Mouse (Mus musculus): ENCODE data around the gene Mllt3. TPM values are rescaled to one million over a fixed set of nuclear protein-coding genes. Genes with fewer than 3 reads are reported as not detected.

The Mllt3 gene
- polyA plus RNA-seq, 1 experiment, result 15.9 TPM

GRCm38 (mm10) chr4:87977820-87978448, 55.2 kb downstream of the Mllt3 start:
- no peak for TF ChIP-seq GATA1 (IDR thresholded peaks at IDR 0.05; ENCODE audit: low read length)

- TF ChIP-seq GATA1 (IDR thresholded peaks at IDR 0.05; ENCODE audit: low read length), result no peak
Observed at GRCm38 (mm10) chr4:87965836-87966235, 67.3 kb downstream of the Mllt3 start.

GRCm38 (mm10) chr4:87963773-87964076, 69.4 kb downstream of the Mllt3 start:
- no peak for TF ChIP-seq GATA1 (IDR thresholded peaks at IDR 0.05; ENCODE audit: low read length)

- no peak for TF ChIP-seq GATA1 (IDR thresholded peaks at IDR 0.05; ENCODE audit: low read length)
Observed at GRCm38 (mm10) chr4:87963055-87963772, 70.0 kb downstream of the Mllt3 start.

- TF ChIP-seq GATA1 (IDR thresholded peaks at IDR 0.05; ENCODE audit: low read length), result no peak
Observed at GRCm38 (mm10) chr4:87961872-87962271, 71.3 kb downstream of the Mllt3 start.

- TF ChIP-seq GATA1 (IDR thresholded peaks at IDR 0.05; ENCODE audit: low read length), result no peak
Observed at GRCm38 (mm10) chr4:87957852-87958251, 75.3 kb downstream of the Mllt3 start.

GRCm38 (mm10) chr4:87957198-87957597, 76.0 kb downstream of the Mllt3 start:
- TF ChIP-seq GATA1 (IDR thresholded peaks at IDR 0.05; ENCODE audit: low read length), result no peak

GRCm38 (mm10) chr4:87955132-87955531, 78.0 kb downstream of the Mllt3 start:
- no peak for TF ChIP-seq GATA1 (IDR thresholded peaks at IDR 0.05; ENCODE audit: low read length)

- no peak for TF ChIP-seq GATA1 (IDR thresholded peaks at IDR 0.05; ENCODE audit: low read length)
Observed at GRCm38 (mm10) chr4:87954421-87955083, 78.6 kb downstream of the Mllt3 start.

- TF ChIP-seq GATA1 (IDR thresholded peaks at IDR 0.05; ENCODE audit: low read length), result no peak
Observed at GRCm38 (mm10) chr4:87953736-87954135, 79.4 kb downstream of the Mllt3 start.

GRCm38 (mm10) chr4:87953268-87953667, 79.9 kb downstream of the Mllt3 start:
- no peak for TF ChIP-seq GATA1 (IDR thresholded peaks at IDR 0.05; ENCODE audit: low read length)

- no peak for TF ChIP-seq GATA1 (IDR thresholded peaks at IDR 0.05; ENCODE audit: low read length)
Observed at GRCm38 (mm10) chr4:87949451-87949850, 83.7 kb downstream of the Mllt3 start.

GRCm38 (mm10) chr4:87944320-87944719, 88.8 kb downstream of the Mllt3 start:
- TF ChIP-seq GATA1 (IDR thresholded peaks at IDR 0.05; ENCODE audit: low read length), result no peak

- TF ChIP-seq GATA1 (IDR thresholded peaks at IDR 0.05; ENCODE audit: low read length), result no peak
Observed at GRCm38 (mm10) chr4:87942921-87943403, 90.2 kb downstream of the Mllt3 start.

- TF ChIP-seq GATA1 (IDR thresholded peaks at IDR 0.05; ENCODE audit: low read length), result no peak
Observed at GRCm38 (mm10) chr4:87939474-87940154, 93.5 kb downstream of the Mllt3 start.

- no peak for TF ChIP-seq GATA1 (IDR thresholded peaks at IDR 0.05; ENCODE audit: low read length)
Observed at GRCm38 (mm10) chr4:87936326-87936725, 96.8 kb downstream of the Mllt3 start.

Data from G1E-ER4 (cell line).